Mouse (Mus musculus) spleen, adult 2 months (tissue): ENCODE measurements at regions not wholly inside any gene's neighbourhood (a gene's known extent, or its start where the extent isn't known, plus 50 kb on each side); places are given as distances from the start of the nearest gene placed in this dataset.

Experiments used
- DNase-seq, 2 experiments: peaks; one replicate each; pipeline versions ENCODE4 v3.0.0 to v3.0.0-alpha.2; 2012 to 2021; ENCODE audit warnings: low spot score in 2 of 2, low read depth in 1 of 2
- H3K27ac ChIP-seq: fragments of 200-500 bp; 2 replicates; pipeline ENCODE4 v1.5.1; 2012; ENCODE audit warnings: low read length, inconsistent platforms; ENCODE audit not compliant: insufficient read depth
- H3K27me3 ChIP-seq: fragments of 200-500 bp; 2 replicates; pipeline ENCODE4 v1.6.1; 2012; ENCODE audit warnings: mild to moderate bottlenecking, moderate library complexity, low read length, inconsistent platforms; ENCODE audit not compliant: control insufficient read depth, insufficient read depth
- H3K36me3 ChIP-seq: fragments of 200-500 bp; 2 replicates; pipeline ENCODE4 v1.6.1; 2012; ENCODE audit warnings: mild to moderate bottlenecking, low read length, inconsistent platforms; ENCODE audit not compliant: control insufficient read depth, insufficient read depth
- H3K4me1 ChIP-seq: fragments of 200-500 bp; 2 replicates; pipeline ENCODE4 v1.6.1; 2011; ENCODE audit warnings: inconsistent platforms; ENCODE audit not compliant: control insufficient read depth, insufficient read depth, insufficient read length
- H3K4me3 ChIP-seq: fragments of 200-500 bp; 2 replicates; pipeline ENCODE4 v1.5.1; 2011; ENCODE audit warnings: mild to moderate bottlenecking, inconsistent platforms; ENCODE audit not compliant: insufficient read depth, insufficient read length; ENCODE audit errors: extremely low read depth
- CTCF ChIP-seq: fragments of 200-500 bp; IDR thresholded peaks from 2 replicates; pipeline ENCODE4 v1.5.1; 2011; ENCODE audit warnings: mild to moderate bottlenecking, inconsistent platforms; ENCODE audit not compliant: insufficient read depth, insufficient read length, insufficient replicate concordance; ENCODE audit errors: extremely low read depth
- POLR2A ChIP-seq: fragments of 200-500 bp; IDR thresholded peaks from 2 replicates; pipeline ENCODE4 v1.6.1; 2011; ENCODE audit warnings: low read depth, low read length, inconsistent platforms
- WGBS: fragments of 180-500 bp; shearing (Covaris S2); methylation state at CpG from one replicate; pipeline ENCODE4 v1.1.7; 2018; 5-methylcytosine and 5-hydroxymethylcytosine counted together

DNA sequence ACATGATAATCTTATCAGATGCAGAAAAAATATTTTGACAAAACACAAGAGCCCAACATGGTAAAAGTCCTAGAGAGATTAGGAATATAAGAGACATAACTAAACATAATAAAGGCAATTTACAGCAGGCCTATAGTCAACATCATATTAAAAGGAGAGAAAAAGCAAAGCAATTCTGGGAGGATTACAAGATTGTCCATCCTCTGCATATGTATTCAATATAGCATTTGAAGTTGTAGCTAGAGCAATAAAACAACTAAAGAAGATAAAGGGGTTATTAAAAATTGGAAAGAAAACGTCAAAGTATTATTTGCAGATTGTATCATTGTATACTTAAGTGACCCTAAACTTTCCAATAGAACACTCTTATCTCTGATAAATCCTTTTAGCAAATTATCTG lies 602.1 kb upstream of the Acvr2a start:
- Histone ChIP-seq H3K27me3 (no peaks in the 10 kb centered on the region), H3K27ac (no peak overlapping the region), H3K4me3 (no peak overlapping the region), H3K4me1 (no peaks in the 10 kb centered on the region), H3K36me3 (no peaks in the 10 kb centered on the region)
- no peak for DNase-seq
- WGBS: 79% methylated on average over 1 of the region's 1 CpGs
- TF ChIP-seq POLR2A: no peak
- TF ChIP-seq CTCF: no peak

GRCm38 (mm10) chr2:48220771-48221170 lies 593.1 kb upstream of the Acvr2a start:
- no peak for DNase-seq
- H3K27me3 ChIP-seq: no peaks in the 10 kb centered on the region
- H3K36me3 ChIP-seq: no peaks in the 10 kb centered on the region
- no peaks in the 10 kb centered on the region for H3K4me1 ChIP-seq
- H3K27ac ChIP-seq: no peak overlapping the region
- TF ChIP-seq CTCF: no peak
- no peak for TF ChIP-seq POLR2A
- H3K4me3 ChIP-seq: no peak overlapping the region
- 87% methylated on average over 3 of the region's 3 CpGs for WGBS

DNA sequence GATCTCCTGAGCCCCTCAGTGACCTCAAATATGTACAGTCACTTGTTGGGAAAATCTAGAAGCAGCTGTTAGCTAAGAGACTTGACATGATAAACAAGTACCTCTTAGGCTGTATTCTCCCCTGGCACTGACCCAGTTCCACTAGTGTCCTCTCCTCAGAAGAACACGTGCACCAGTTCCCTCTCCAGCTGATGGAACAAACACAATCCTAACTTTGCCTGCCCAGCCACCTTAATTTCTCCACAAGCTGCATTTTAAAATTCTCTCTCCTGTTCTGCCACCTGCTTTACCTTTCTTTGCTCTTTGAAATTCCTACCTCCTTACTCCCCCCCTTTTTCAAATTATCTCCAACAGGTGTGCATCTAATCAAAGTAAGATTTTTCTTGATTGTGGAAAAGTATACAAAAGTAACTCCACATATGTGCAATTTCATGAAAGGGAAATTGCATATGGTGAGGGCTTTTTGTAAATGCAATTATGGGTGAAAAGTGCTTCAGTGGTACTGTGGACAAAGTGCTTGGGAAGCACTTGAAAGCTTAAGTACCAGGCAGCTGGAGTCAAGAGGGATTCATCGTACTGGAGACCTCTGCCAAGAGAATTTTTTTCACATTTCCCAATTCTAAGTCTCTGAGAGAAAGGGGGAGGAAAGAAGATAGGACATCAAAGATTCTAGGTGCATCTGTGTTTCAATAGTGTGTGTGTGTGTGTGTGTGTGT lies 590.7 kb upstream of the Acvr2a start:
- H3K27me3 ChIP-seq: no peaks in the 10 kb centered on the region
- no peak overlapping the region for H3K27ac ChIP-seq
- no peaks in the 10 kb centered on the region for H3K4me1 ChIP-seq
- WGBS: 73% methylated on average over 2 of the region's 2 CpGs
- DNase-seq: no peak
- H3K4me3 ChIP-seq: no peak overlapping the region
- no peaks in the 10 kb centered on the region for H3K36me3 ChIP-seq
- TF ChIP-seq POLR2A (no peak), CTCF (no peak)

- Histone ChIP-seq H3K4me3 (no peak overlapping the region), H3K27ac (no peak overlapping the region), H3K36me3 (no peaks in the 10 kb centered on the region), H3K27me3 (no peaks in the 10 kb centered on the region), H3K4me1 (no peaks in the 10 kb centered on the region)
- WGBS: 91% methylated on average over 4 of the region's 4 CpGs
- DNase-seq: no peak
- TF ChIP-seq POLR2A (no peak), CTCF (no peak)
Measured at GRCm38 (mm10) chr2:48250174-48250573, 563.7 kb upstream of the Acvr2a start.

- H3K4me1 ChIP-seq: no peaks in the 10 kb centered on the region
- 7% methylated on average over 2 of the region's 2 CpGs for WGBS
- no peak overlapping the region for H3K4me3 ChIP-seq
- no peaks in the 10 kb centered on the region for H3K36me3 ChIP-seq
- no peak for DNase-seq
- TF ChIP-seq CTCF (no peak), POLR2A (no peak)
- H3K27me3 ChIP-seq: no peaks in the 10 kb centered on the region
- H3K27ac ChIP-seq: no peak overlapping the region
Measured at GRCm38 (mm10) chr2:48260299-48260698, 553.6 kb upstream of the Acvr2a start.
